Mouse (Mus musculus) stomach, embryonic 16.5 days (tissue): Measurements from ENCODE around the gene Cfp. TPM values are rescaled to one million over a fixed set of nuclear protein-coding genes. Genes with fewer than 3 reads are reported as not detected.

ENCODE experiments used
- ATAC-seq: fragments of 200-750 bp; cut with Nextera tagmentation; 2 replicates; pipeline ENCODE4 v1.8.0; 2017; ENCODE audit warnings: moderate number of reproducible peaks, moderate TSS enrichment; ENCODE audit not compliant: insufficient read depth, low FRiP score
- H3K27ac ChIP-seq: fragments of 300-500 bp; sonication (generic); 2 replicates; pipeline ENCODE4 v1.5.1; 2014; ENCODE audit warnings: low read length
- H3K27me3 ChIP-seq: fragments of 300-500 bp; sonication (generic); 2 replicates; pipeline ENCODE4 v1.6.1; 2014; ENCODE audit warnings: low read length, control low read depth, mixed read lengths; ENCODE audit not compliant: control insufficient read depth, insufficient read depth
- H3K36me3 ChIP-seq: fragments of 300-500 bp; sonication (generic); 2 replicates; pipeline ENCODE4 v1.6.1; 2014; ENCODE audit warnings: low read length; ENCODE audit not compliant: control insufficient read depth, insufficient read depth
- H3K4me1 ChIP-seq: fragments of 300-500 bp; sonication (generic); 2 replicates; pipeline ENCODE4 v1.6.1; 2014; ENCODE audit warnings: low read length, control low read depth, mixed read lengths; ENCODE audit not compliant: control insufficient read depth, insufficient read depth
- H3K4me2 ChIP-seq: fragments of 300-500 bp; sonication (generic); 2 replicates; pipeline ENCODE4 v1.6.1; 2014; ENCODE audit warnings: low read depth, low read length, mixed read lengths
- H3K4me3 ChIP-seq: fragments of 300-500 bp; sonication (generic); replicated peaks from 2 replicates; pipeline ENCODE4 v1.5.1; 2014; ENCODE audit warnings: mild to moderate bottlenecking, low read length
- H3K9ac ChIP-seq: fragments of 300-500 bp; sonication (generic); 2 replicates; pipeline ENCODE4 v1.6.1; 2014; ENCODE audit warnings: low read length
- H3K9me3 ChIP-seq: fragments of 300-500 bp; sonication (generic); replicated peaks from 2 replicates; pipeline ENCODE4 v1.6.1; 2016; ENCODE audit warnings: low read length, control low read depth; ENCODE audit not compliant: control insufficient read depth
- WGBS: fragments of 180-500 bp; shearing (Covaris S2); extraction: QIAGEN DNeasy Blood & Tissue Kit; methylation state at CpG from one replicate; pipeline ENCODE4 v1.1.7; 2014; 5-methylcytosine and 5-hydroxymethylcytosine counted together
- polyA plus RNA-seq: library from polyadenylated mRNA; unstranded; fragments of >200 nt; fragmentation: Nextera tagmentation; extraction: Ambion mirVana; gene quantifications from 2 replicates; pipeline ENCODE4 v1.2.1, GENCODE M21; 2015

Gene Cfp
- 9.2 and 10.9 TPM in 2 replicates for polyA plus RNA-seq

DNA sequence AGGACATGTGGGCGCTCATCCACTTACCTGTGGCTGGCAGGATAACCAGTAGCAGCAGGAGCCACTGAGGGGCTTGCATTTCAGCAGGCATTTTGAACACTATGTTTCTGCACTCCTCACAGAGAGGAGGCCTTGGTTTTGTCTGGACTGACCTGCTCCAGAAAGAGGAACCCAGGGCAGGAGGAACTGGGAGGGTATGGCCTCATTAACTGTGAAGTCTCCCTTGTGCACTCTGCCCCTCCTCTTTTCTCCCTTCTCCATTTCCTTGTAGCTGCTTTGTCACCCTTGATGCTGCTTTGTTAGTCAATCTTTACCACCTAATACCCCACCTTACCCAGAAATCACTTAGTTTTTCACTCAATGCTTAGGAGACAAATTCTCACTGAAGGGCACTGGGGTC is at the start of gene Cfp:
Gene Cfp (minus strand): TSS at position 192 of the 400 bp plus-strand sequence.
- Histone ChIP-seq H3K36me3 (0 out of 2 replicates have a peak, but pooled peaks cover 4% of the 10 kb centered on the region), H3K27me3 (no peaks in the 10 kb centered on the region), H3K27ac (no peak within 1 kb of the TSS), H3K4me1 (no peaks in the 10 kb centered on the region), H3K9me3 (no peaks in the 10 kb centered on the region), H3K9ac (no peak within 1 kb of the TSS), H3K4me2 (no peak within 1 kb of the TSS), H3K4me3 (no peak within 1 kb of the TSS)
- ATAC-seq: no peak
- WGBS: 92% methylated on average over 1 of the region's 1 CpGs

DNA sequence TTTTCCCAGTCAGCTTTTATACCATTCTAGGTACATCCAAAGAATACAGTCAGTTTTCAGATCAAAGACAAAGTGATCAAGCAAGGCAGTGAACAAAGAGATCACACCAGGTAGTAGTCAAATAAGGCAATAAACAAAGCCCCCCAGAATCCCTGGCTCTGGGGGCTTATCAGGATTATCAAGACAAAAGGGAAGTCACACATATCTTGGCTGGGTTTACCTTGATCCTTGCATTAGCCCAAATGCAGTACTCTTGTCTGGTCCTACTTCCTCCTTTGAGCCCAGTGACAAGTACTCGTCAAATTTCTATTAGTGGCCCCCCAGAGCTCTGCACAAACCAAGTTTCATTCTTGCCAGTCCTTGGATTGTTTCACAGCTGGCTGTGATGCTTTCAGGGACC is 49.5 kb upstream of the Cfp start:
- no peak overlapping the region for H3K27ac ChIP-seq
- WGBS: 45% methylated on average over 1 of the region's 1 CpGs
- ATAC-seq: no peak

GRCm38 (mm10) chrX:20961477-20962378 is 30.4 kb upstream of the Cfp start, which contains the start of gene Uxt:
Gene Uxt, minus strand, starts transcription at chrX:20962017.
- Histone ChIP-seq H3K4me1 (no peaks in the 10 kb centered on the region), H3K36me3 (no peaks in the 10 kb centered on the region), H3K9me3 (no peaks in the 10 kb centered on the region), H3K27ac (peak within 1 kb of the TSS; percentile 85), H3K27me3 (no peaks in the 10 kb centered on the region), H3K4me3 (peak within 1 kb of the TSS; percentile 55), H3K9ac (peak within 1 kb of the TSS; percentile 68), H3K4me2 (peak within 1 kb of the TSS; percentile 52)
- ATAC-seq: peak; percentile 96
- 15% methylated on average over 57 of the region's 57 CpGs for WGBS

More for the DNA sequence above, 49.5 kb upstream of the Cfp start:
- Histone ChIP-seq H3K4me3 (no peak overlapping the region), H3K4me2 (no peak overlapping the region), H3K27me3 (no peaks in the 10 kb centered on the region), H3K9ac (no peak overlapping the region), H3K36me3 (no peaks in the 10 kb centered on the region), H3K4me1 (no peaks in the 10 kb centered on the region), H3K9me3 (no peaks in the 10 kb centered on the region)

DNA sequence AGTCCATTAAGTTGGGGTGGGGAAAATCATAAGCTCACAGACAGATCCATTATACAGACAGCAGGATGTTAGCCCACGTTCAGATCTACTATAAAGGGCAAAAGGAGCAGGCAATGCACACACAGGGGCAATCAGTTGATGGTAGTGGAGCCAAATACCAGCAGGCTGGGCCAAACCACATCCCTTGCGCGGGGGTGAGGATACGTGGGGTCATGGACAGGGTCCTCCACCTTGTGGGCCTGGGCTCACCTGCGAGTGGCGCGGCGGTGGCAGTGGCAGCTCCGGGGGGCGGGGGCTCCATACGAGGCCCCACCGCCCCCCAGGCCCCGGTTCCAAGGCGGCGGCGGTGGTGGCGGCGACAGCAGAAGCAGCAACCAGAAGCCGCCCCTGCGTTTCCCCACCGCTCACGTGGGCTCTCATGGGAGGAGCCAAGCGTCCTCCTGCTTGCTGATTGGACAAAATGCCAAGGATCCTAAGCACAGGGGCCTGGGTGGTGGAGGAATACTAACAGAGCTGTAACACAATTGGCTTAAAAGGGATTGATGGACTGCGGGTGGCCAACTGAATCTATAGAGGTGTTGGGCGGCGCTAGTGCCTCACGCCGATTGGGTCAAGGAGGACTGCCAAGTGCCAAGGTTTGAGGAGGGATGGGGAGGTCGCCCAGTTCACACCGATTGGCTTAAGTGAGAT is 19.0 kb upstream of the Cfp start, which contains the start of gene Elk1:
Gene Elk1 (minus strand): TSS at position 418 of the 690 bp plus-strand sequence.
- 14% methylated on average over 30 of the region's 30 CpGs for WGBS

DNA sequence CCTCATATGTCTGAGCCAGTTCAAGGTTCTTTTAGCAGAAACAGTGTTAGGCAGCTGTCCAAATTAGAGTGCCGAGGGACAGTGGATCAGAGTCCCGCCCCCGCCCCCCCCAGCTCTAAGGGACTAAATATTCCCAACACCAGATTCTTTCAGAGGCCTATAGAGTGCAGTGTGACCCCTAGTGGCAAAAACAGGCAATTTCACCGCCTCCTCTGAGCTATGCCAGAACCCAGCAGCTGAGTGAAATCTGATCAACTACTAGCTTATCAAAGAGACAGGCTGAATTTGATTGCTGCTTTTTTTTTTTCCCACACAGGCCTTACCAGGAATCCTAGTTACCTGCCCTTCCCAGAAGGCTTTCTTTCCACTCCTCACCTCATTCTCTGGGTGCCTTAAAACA is 14.7 kb upstream of the Cfp start:
- no peaks in the 10 kb centered on the region for H3K36me3 ChIP-seq
- no peak overlapping the region for H3K4me3 ChIP-seq
- WGBS: 12% methylated on average over 4 of the region's 4 CpGs
- no peak for ATAC-seq
- H3K4me1 ChIP-seq: no peaks in the 10 kb centered on the region
- H3K4me2 ChIP-seq: no peak overlapping the region
- no peak overlapping the region for H3K27ac ChIP-seq
- no peaks in the 10 kb centered on the region for H3K9me3 ChIP-seq
- no peaks in the 10 kb centered on the region for H3K27me3 ChIP-seq
- H3K9ac ChIP-seq: no peak overlapping the region

More for the DNA sequence above, 19.0 kb upstream of the Cfp start, which contains the start of gene Elk1:
- H3K9me3 ChIP-seq: no peaks in the 10 kb centered on the region
- H3K4me3 ChIP-seq: peak within 1 kb of the TSS; percentile 64
- no peaks in the 10 kb centered on the region for H3K27me3 ChIP-seq
- H3K4me2 ChIP-seq: peak within 1 kb of the TSS; percentile 51
- ATAC-seq: peak; percentile 97
- H3K27ac ChIP-seq: no peak within 1 kb of the TSS
- no peaks in the 10 kb centered on the region for H3K36me3 ChIP-seq
- peak within 1 kb of the TSS; percentile 73 for H3K9ac ChIP-seq
- H3K4me1 ChIP-seq: no peaks in the 10 kb centered on the region

- Histone ChIP-seq H3K9me3 (no peaks in the 10 kb centered on the region), H3K36me3 (0 out of 2 replicates have a peak, but pooled peaks cover 4% of the 10 kb centered on the region), H3K27ac (no peak overlapping the region), H3K9ac (no peak overlapping the region), H3K4me3 (no peak overlapping the region), H3K4me1 (no peaks in the 10 kb centered on the region), H3K27me3 (no peaks in the 10 kb centered on the region), H3K4me2 (no peak overlapping the region)
- 89% methylated on average over 1 of the region's 1 CpGs for WGBS
- ATAC-seq: no peak
These were observed 608 bp upstream of the Cfp start for GRCm38 (mm10) chrX:20931963-20932362.

GRCm38 (mm10) chrX:20929859-20930258 is 1.5 kb downstream of the Cfp start:
- Histone ChIP-seq H3K4me1 (no peaks in the 10 kb centered on the region), H3K9me3 (no peaks in the 10 kb centered on the region), H3K27me3 (no peaks in the 10 kb centered on the region), H3K4me3 (no peak overlapping the region), H3K36me3 (0 out of 2 replicates have a peak, but pooled peaks cover 4% of the 10 kb centered on the region), H3K27ac (no peak overlapping the region), H3K4me2 (no peak overlapping the region), H3K9ac (no peak overlapping the region)
- no peak for ATAC-seq
- WGBS: 71% methylated on average over 1 of the region's 1 CpGs

- H3K4me3 ChIP-seq: no peak overlapping the region
- H3K27ac ChIP-seq: no peak overlapping the region
- no peak overlapping the region for H3K9ac ChIP-seq
- no peaks in the 10 kb centered on the region for H3K36me3 ChIP-seq
- ATAC-seq: no peak
- no peaks in the 10 kb centered on the region for H3K9me3 ChIP-seq
- no peaks in the 10 kb centered on the region for H3K27me3 ChIP-seq
- no peaks in the 10 kb centered on the region for H3K4me1 ChIP-seq
- no peak overlapping the region for H3K4me2 ChIP-seq
These were observed 6.4 kb downstream of the Cfp start for GRCm38 (mm10) chrX:20924976-20925375.

GRCm38 (mm10) chrX:20923506-20923905 is 7.8 kb downstream of the Cfp start:
- H3K27ac ChIP-seq: no peak overlapping the region
- ATAC-seq: no peak
- no peak overlapping the region for H3K4me2 ChIP-seq
- no peaks in the 10 kb centered on the region for H3K27me3 ChIP-seq
- no peak overlapping the region for H3K4me3 ChIP-seq
- H3K4me1 ChIP-seq: no peaks in the 10 kb centered on the region
- H3K9ac ChIP-seq: no peak overlapping the region
- 83% methylated on average over 1 of the region's 1 CpGs for WGBS
- H3K9me3 ChIP-seq: no peaks in the 10 kb centered on the region
- H3K36me3 ChIP-seq: no peaks in the 10 kb centered on the region
